Mouse (Mus musculus) spleen, adult 2 months (tissue): Measurements from ENCODE around the gene Nabp1.

ENCODE experiments used
- CTCF ChIP-seq: fragments of 200-500 bp; IDR thresholded peaks from 2 replicates; pipeline ENCODE4 v1.5.1; 2011; ENCODE audit warnings: mild to moderate bottlenecking, inconsistent platforms; ENCODE audit not compliant: insufficient read depth, insufficient read length, insufficient replicate concordance; ENCODE audit errors: extremely low read depth
- POLR2A ChIP-seq: fragments of 200-500 bp; IDR thresholded peaks from 2 replicates; pipeline ENCODE4 v1.6.1; 2011; ENCODE audit warnings: low read depth, low read length, inconsistent platforms

- TF ChIP-seq POLR2A = no peak
- TF ChIP-seq CTCF = no peak
These were observed 556 bp downstream of the Nabp1 start for GRCm38 (mm10) chr1:51477656-51478081.
